Mouse (Mus musculus) thymus, postnatal 0 days (tissue): ENCODE measurements around the gene Musk. TPM values are rescaled to one million over a fixed set of nuclear protein-coding genes. Genes with fewer than 3 reads are reported as not detected.
"Not testable (repeated sequence)": the region's sequence is repeated elsewhere in the genome, so short reads cannot be mapped to it uniquely, and the experiment has no call there.

Source experiments
- DNase-seq: peaks from one replicate; pipeline ENCODE4 v3.0.0-alpha.2; 2015; ENCODE audit warnings: low spot score
- polyA plus RNA-seq: library from polyadenylated mRNA; unstranded; fragments of >200 nt; fragmentation: Nextera tagmentation; extraction: Ambion mirVana; gene quantifications from 2 replicates; pipeline ENCODE4 v1.2.1, GENCODE M21; 2015

Musk gene
- polyA plus RNA-seq = 0.18 and 0.42 TPM in 2 replicates

GRCm38 (mm10) chr4:58285687-58286086 lies at the start of gene Musk:
Musk (plus strand) TSS chr4:58285960.
- DNase-seq = no peak

- no peak for DNase-seq
Observed at GRCm38 (mm10) chr4:58240416-58240815, 45.3 kb upstream of the Musk start.

GRCm38 (mm10) chr4:58245544-58245943 lies 40.2 kb upstream of the Musk start:
- no peak for DNase-seq

- no peak for DNase-seq
Observed at GRCm38 (mm10) chr4:58252381-58252780, 33.4 kb upstream of the Musk start.

- DNase-seq = peak; percentile 54
Observed at GRCm38 (mm10) chr4:58253410-58253809, 32.4 kb upstream of the Musk start.

- not testable (repeated sequence) for DNase-seq
Observed at GRCm38 (mm10) chr4:58260767-58261166, 25.0 kb upstream of the Musk start.

- DNase-seq = no peak
Observed at GRCm38 (mm10) chr4:58266294-58266693, 19.5 kb upstream of the Musk start.

GRCm38 (mm10) chr4:58268897-58269542 lies 16.7 kb upstream of the Musk start:
- DNase-seq = no peak

- no peak for DNase-seq
Observed at GRCm38 (mm10) chr4:58269961-58270360, 15.8 kb upstream of the Musk start.

GRCm38 (mm10) chr4:58270956-58271355 lies 14.8 kb upstream of the Musk start:
- no peak for DNase-seq

- no peak for DNase-seq
Observed at GRCm38 (mm10) chr4:58271504-58272162, 14.1 kb upstream of the Musk start.

GRCm38 (mm10) chr4:58275261-58275895 lies 10.4 kb upstream of the Musk start:
- no peak for DNase-seq

GRCm38 (mm10) chr4:58278368-58278767 lies 7.4 kb upstream of the Musk start:
- DNase-seq = no peak

- no peak for DNase-seq
Observed at GRCm38 (mm10) chr4:58280121-58280520, 5.6 kb upstream of the Musk start.

GRCm38 (mm10) chr4:58286368-58287090 lies 769 bp downstream of the Musk start:
- DNase-seq = no peak

- DNase-seq = no peak
Observed at GRCm38 (mm10) chr4:58288753-58289152, 3.0 kb downstream of the Musk start.

GRCm38 (mm10) chr4:58291828-58292227 lies 6.1 kb downstream of the Musk start:
- DNase-seq = no peak

GRCm38 (mm10) chr4:58293099-58293498 lies 7.3 kb downstream of the Musk start:
- DNase-seq = no peak

GRCm38 (mm10) chr4:58303862-58304261 lies 18.1 kb downstream of the Musk start:
- peak; percentile 4 for DNase-seq

GRCm38 (mm10) chr4:58304564-58304963 lies 18.8 kb downstream of the Musk start:
- no peak for DNase-seq

GRCm38 (mm10) chr4:58307421-58307820 lies 21.7 kb downstream of the Musk start:
- no peak for DNase-seq

- no peak for DNase-seq
Observed at GRCm38 (mm10) chr4:58313344-58313743, 27.6 kb downstream of the Musk start.
